Mouse (Mus musculus): Measurements from ENCODE around the gene Prdm1.

GRCm38 (mm10) chr10:44483116-44483515 lies 45.2 kb downstream of the Prdm1 start:
- TF ChIP-seq CTCF (IDR thresholded peaks at IDR 0.05; ENCODE audit: low read depth, low read length) (no peak), POLR2A (IDR thresholded peaks at IDR 0.05; ENCODE audit: extremely low read depth, insufficient read depth, low read length) (no peak)

Data from liver, adult 2 months (tissue).